Mouse (Mus musculus): ENCODE measurements around the gene Kctd19.

Kctd19 gene

GRCm38 (mm10) chr8:105422006-105422405, 8.7 kb upstream of the Kctd19 start:
- DNase-seq (ENCODE audit: low spot score in 2 of 2): no peak

DNA sequence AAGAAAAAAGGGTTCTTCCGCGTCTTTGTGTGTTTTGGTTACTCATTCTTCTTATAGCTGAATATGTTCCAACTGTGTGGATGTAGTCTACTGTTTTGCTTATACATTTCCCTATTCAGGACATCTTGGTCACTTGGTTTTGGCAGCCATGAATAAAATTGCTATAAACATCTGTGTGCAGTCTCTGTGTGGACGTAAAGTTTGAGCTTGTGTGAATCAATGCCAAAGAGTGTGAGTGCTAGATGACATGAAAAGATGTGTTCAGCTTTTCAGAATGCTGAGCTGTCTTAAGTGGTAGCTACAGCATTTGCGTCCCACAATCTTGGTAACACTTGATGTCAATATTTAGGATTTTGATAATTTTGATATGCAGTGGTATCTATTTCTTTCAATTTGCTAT, 6.5 kb upstream of the Kctd19 start:
- DNase-seq (ENCODE audit: low spot score in 2 of 2): no peak

DNA sequence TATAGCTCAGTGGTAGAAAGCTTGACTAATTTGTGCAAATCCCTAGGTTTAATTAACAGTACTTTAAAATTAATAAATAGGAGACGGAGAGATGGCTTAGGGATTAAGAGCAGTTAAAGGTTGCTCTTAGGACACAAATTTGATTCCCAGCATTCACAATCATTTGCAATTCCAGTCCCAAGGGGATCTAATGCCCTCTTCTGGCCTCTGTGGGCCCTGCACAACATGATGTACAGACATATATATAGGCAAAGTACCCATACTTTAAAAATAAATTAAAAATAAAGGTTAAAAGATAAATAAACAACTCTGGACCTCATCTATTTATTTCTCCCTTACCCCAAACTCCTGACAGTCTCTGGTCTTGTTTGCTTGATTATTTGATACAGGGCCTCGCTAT, 5.7 kb upstream of the Kctd19 start:
- no peak for DNase-seq (ENCODE audit: low spot score in 2 of 2)

DNA sequence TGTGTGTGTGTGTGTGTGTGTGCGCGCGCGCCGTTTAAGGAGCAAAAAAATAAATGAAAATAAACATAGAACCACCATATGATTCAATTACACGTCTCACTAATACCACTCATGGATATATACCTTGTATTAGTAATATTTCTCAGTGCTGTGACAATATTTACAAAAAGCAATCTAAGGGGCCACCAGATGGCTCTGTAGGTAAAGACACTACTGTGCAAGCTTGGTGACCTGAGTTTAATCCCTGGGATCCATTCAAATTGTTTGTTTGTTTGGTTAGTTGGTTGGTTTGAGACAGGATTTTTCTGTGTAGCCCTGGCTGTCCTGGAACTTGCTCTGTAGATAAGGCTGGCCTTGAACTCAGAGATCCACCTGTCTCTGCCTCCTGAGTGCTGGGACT, 3.4 kb downstream of the Kctd19 start:
- DNase-seq (ENCODE audit: low spot score in 2 of 2): no peak

GRCm38 (mm10) chr8:105408331-105408730, 5.0 kb downstream of the Kctd19 start:
- no peak for DNase-seq (ENCODE audit: low spot score in 2 of 2)

GRCm38 (mm10) chr8:105406416-105406815, 6.9 kb downstream of the Kctd19 start:
- DNase-seq (ENCODE audit: low spot score in 2 of 2): no peak

- no peak for DNase-seq (ENCODE audit: low spot score in 2 of 2)
Observed at GRCm38 (mm10) chr8:105404496-105404895, 8.8 kb downstream of the Kctd19 start.

GRCm38 (mm10) chr8:105403467-105403866, 9.8 kb downstream of the Kctd19 start:
- no peak for DNase-seq (ENCODE audit: low spot score in 2 of 2)

- DNase-seq (ENCODE audit: low spot score in 2 of 2): no peak
Observed at GRCm38 (mm10) chr8:105400016-105400415, 13.3 kb downstream of the Kctd19 start.

DNA sequence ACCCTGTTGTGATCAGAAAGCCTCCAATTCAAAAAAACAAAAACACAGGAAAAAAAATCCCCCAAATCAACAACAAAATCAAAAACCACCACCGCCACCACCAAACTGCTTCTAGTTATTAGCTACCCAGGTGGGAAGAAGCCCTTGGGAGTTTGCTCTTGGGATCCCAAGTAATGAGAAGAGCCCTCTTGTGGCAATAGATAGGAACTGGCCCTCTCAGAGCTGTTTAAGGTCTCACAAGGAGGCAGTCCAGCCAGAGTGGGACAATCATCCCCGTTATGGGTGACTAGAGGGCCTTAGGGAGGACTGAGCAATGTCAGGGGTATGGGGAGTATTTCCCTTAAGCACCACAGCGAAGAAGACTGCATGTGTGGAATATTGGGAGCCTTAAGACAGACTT, 15.6 kb downstream of the Kctd19 start:
- peak; percentile 44 to 51 for DNase-seq (ENCODE audit: low spot score in 2 of 2)

- DNase-seq (ENCODE audit: low spot score in 2 of 2): no peak
Observed at GRCm38 (mm10) chr8:105393915-105394314, 19.4 kb downstream of the Kctd19 start.

DNA sequence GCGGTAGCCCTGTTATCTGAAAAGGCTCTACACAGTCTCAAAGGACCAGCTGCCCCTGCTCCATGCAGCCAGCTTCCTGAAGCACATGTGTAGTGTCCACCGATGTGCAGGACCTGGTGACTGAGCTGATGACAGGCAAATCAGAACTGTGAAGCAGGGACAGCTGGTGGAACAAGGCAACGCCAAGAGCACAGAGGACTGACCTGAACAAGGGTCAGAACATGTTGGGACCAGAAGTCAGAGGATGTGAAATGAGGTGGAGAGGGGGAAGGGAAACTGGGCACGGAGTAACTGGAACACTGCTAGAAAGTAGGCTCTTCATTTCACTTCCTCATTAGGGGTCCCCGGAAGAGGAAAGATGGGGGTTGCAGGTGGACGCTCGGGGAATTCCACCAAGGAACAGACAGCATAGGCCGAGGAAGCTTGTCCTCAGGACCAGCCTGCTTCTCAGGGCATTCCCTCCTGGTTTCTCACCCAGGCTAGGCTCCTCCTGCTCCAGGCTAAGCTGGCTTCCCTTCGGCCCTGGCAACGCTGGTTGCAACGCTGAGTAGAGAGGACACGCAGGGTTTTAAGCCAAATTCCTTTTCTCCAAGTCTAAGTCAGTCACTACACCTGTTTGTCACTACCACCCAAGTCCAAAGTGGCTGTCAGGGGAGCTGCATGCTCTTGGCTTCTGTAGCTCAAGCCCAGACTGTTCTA, 20.1 kb downstream of the Kctd19 start:
- peak; percentile 26 to 51 for DNase-seq (ENCODE audit: low spot score in 2 of 2)

DNA sequence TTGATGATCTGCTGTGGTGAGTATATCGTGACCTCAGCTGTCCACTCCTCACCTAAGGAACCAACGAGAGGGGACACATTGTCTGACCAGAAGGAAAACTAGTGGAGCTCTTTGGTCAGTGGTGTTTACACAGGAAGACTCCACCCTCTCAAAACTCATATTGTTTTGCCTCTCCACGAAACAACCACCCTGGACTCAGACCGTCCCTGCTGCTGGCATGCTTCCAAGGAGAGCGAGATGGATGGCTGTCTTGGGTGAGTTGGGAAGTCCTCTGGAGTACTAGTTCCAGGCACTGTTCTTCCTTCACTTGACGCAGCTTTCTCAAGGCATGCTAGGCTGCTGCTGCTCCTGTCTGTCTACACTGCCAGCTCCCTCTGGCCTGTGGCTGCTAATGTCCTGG, 24.2 kb downstream of the Kctd19 start:
- DNase-seq (ENCODE audit: low spot score in 2 of 2): peak; percentile 41 to 62

- DNase-seq (ENCODE audit: low spot score in 2 of 2): no peak
Observed at GRCm38 (mm10) chr8:105387151-105387550, 26.2 kb downstream of the Kctd19 start.

DNA sequence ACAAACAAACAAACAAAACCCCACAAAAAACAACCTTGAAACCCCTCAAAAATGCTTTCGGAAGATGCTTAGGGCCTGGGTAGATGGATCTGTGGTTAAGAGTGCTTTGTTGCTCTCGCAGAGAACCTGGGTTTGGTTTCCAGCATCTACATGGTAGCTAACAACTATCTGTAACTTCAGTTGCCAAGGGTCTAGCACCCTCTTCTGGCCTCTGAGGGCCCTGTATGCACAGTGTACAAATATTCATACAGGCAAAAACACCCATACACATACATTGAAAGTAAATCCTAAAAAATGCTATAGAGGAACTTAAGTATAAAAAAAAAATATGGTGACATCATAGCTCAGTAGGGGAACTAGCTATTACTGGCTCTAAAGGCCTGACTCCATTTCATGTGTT, 29.2 kb downstream of the Kctd19 start:
- DNase-seq (ENCODE audit: low spot score in 2 of 2): no peak

GRCm38 (mm10) chr8:105380308-105380707, 33.0 kb downstream of the Kctd19 start:
- no peak for DNase-seq (ENCODE audit: low spot score in 2 of 2)

GRCm38 (mm10) chr8:105378673-105379072, 34.6 kb downstream of the Kctd19 start:
- peak in 1 of 2 experiments; percentile 29 for DNase-seq (ENCODE audit: low spot score in 2 of 2)

DNA sequence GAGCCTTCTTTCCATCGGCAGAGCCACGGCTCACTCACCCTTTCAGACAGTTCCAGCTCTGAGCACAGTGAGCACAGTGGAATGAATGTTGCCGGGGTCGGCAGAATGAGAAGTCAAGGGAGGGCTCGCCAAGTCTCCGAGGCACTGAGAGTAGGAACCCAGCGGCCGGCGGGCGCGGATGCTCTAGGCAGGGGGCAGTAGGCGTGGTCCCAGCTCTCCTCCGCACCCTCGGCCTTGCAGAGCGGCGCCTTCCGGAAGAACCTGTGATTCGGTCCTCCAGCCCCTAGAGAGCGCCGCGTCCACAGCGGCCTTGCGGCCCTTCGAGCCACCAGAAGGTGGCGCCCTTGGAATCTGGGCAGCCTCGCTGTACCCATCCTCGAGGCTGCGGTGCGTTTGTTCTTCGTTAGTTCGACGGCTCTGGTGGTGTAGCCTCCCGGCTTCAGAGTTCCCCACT, 38.8 kb downstream of the Kctd19 start:
- DNase-seq (ENCODE audit: low spot score in 2 of 2): no peak

- no peak for DNase-seq (ENCODE audit: low spot score in 2 of 2)
Observed at GRCm38 (mm10) chr8:105373032-105373431, 40.3 kb downstream of the Kctd19 start, which contains the start of gene Plekhg4. Gene Plekhg4 (plus strand): TSS chr8:105373274.

- no peak for DNase-seq (ENCODE audit: low spot score in 2 of 2)
Observed at GRCm38 (mm10) chr8:105372473-105372872, 40.8 kb downstream of the Kctd19 start.

GRCm38 (mm10) chr8:105367107-105367506, 46.2 kb downstream of the Kctd19 start:
- DNase-seq (ENCODE audit: low spot score in 2 of 2): no peak

DNA sequence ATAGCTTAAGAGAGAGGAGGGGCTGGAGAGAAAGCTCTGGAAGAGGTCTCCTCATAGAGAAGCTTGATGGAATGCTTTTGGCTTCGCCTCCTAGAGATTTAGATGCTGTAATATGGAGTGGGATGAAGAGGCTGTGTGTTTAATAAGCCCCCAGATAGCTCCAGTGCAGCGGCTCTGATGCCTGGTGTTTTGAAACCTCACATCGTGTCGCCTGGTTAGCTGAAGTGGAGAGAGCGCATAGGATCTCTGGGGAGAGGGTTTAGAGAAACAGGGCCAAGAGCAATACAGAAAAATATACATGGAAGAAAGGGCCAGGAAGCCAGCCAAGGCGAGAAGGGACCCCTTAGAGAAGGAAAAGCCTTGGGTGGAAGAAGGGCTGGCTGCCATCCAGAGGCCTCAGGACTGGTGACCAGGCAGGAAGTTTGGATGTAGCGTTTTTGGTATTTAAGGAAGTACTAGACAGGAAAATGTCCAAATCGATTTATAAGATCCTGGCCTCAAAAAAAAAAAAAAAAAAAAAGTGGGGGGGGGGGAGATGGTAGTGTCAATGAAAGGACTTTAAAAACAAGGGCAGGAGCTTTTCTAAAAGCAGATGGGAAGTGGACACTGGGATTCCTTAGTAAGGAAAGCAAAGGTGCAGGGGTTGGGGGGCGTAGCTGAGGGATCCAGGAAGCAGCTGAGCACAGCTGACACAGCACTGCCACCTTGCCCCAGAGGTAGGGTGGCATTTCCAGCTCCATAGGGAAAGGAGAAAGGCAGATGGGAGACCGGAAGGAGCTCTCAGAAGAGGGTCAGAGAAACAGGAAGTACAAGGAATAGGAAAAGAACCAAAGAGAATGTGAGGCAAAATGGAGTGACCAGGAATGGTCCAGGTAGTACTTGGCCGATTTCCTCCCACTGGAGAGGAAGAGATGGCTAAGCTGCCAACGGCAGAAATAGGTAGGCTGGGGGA, 51.3 kb downstream of the Kctd19 start:
- DNase-seq (ENCODE audit: low spot score in 2 of 2): peak; percentile 28 to 41

DNA sequence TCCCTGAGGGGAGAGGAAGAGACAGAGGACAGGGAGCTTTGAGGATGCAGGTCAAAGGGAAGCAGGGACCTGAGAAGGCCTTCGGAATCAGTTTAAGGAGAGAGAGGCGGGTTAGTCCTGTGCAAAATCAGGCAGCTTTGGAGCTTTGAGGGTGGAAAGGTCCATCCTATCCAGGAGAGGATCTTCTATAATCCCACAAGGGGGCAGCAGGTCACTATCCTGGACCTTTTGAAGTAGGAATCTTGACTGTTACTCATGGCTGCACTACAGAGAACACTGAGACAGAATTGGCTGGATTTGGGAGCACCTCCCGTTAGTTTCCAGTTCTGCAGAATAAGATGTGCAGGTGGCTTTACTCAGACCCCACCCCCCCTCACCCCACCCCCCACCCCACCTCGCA, 53.7 kb downstream of the Kctd19 start:
- DNase-seq (ENCODE audit: low spot score in 2 of 2): no peak
